Mouse (Mus musculus) spleen, postnatal 14 days (tissue): ENCODE data around the gene Olfr843.

Source experiments
- DNase-seq, 2 experiments: peaks; one replicate each; pipeline ENCODE4 v3.0.0; 2021 to 2022; ENCODE audit warnings: low spot score in 2 of 2

Olfr843 gene

DNA sequence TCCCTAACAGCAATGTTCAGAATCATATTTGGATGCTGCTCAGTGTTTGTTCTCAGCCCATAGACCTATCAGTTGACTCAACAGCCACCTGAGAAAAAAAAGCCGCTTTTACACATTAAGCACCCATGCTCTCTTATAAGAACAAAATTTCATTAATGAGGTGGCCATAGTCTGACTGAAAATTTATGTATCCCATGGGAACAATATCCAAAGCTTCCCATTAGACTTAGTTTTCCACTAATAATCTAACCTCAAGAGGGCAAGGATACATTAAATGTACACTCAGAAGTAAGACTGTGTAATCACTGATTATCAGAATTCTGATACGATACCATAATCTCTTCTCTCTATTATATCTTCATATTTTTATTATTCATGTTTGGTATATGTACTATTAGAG is at the start of gene Olfr843:
Gene Olfr843 (minus strand): TSS at position 101 of the 400 bp plus-strand sequence.
- no peak for DNase-seq
